Comparison of ENCODE assay signal across 8 mouse cellular contexts in genomic region chr4:132747664-132748259, GRCm38 (mm10). TPM values are rescaled to one million over a fixed set of nuclear protein-coding genes. Genes with fewer than 3 reads are reported as not detected.
A peak's percentile ranks its signal among the peaks of the same experiment; 100 is the strongest.
DNase-seq lines count a peak whose midpoint lies in the region; ATAC-seq and TF ChIP-seq lines count a peak whose summit lies in the region.

No protein-coding gene starts in this region.

- H3K27me3 ChIP-seq in heart, embryonic 11.5 days (ENCODE audit: control insufficient read depth, insufficient read depth, low read length) = no peaks in the 10 kb centered on the region

- H3K9ac ChIP-seq in heart, embryonic 11.5 days (ENCODE audit: low read depth, low read length) = 0 out of 2 replicates have a peak overlapping the region, but pooled peaks have one; percentile 16

- H3K9me3 ChIP-seq in heart, embryonic 11.5 days (replicated peaks; ENCODE audit: control insufficient read depth, low read length) = no peaks in the 10 kb centered on the region

- H3K4me2 ChIP-seq in heart, embryonic 11.5 days = no peak overlapping the region

- H3K36me3 ChIP-seq in heart, embryonic 11.5 days (ENCODE audit: control insufficient read depth, insufficient read depth, low read length) = no peaks in the 10 kb centered on the region

- 36% methylated on average over 9 of the region's 9 CpGs for WGBS in heart, embryonic 11.5 days (ENCODE audit: insufficient replicate concordance)

- peak overlapping the region; percentile 77 for H3K27ac ChIP-seq in layer of hippocampus, adult 2 months
- 0 out of 2 replicates have a peak overlapping the region, but pooled peaks have one; percentile 10 for H3K27ac ChIP-seq in heart, embryonic 11.5 days (ENCODE audit: low read depth, low read length)

- peaks cover 3% of the 10 kb centered on the region; the same call in 1 of the 2 replicates for H3K4me1 ChIP-seq in heart, embryonic 11.5 days (ENCODE audit: control insufficient read depth, insufficient read depth, low read length)

- ATAC-seq in heart, embryonic 11.5 days (replicated peaks; ENCODE audit: insufficient number of reproducible peaks, low FRiP score, low TSS enrichment) = no peak
- ATAC-seq in megakaryocyte progenitor cell, adult 5-6 weeks (replicated peaks; ENCODE audit: poor library complexity) = peak; percentile 81

- H3K4me3 ChIP-seq in layer of hippocampus, adult 2 months = peak overlapping the region; percentile 30; the same call in 1 of the 2 replicates
- H3K4me3 ChIP-seq in heart, embryonic 11.5 days (ENCODE audit: low read depth, low read length) = no peak overlapping the region

- TF ChIP-seq CTCF in layer of hippocampus, adult 2 months (conservative IDR thresholded peaks at IDR 0.05) = no peak

- no peak for DNase-seq in layer of hippocampus, adult 2 months (ENCODE audit: low spot score in 2 of 2)
- DNase-seq in layer of hippocampus, postnatal 14 days (ENCODE audit: low spot score in 2 of 2) = no peak
- peak; percentile 48 to 72 for DNase-seq in kidney, postnatal 25 days
- no peak for DNase-seq in c-Kit-positive CD71-positive TER-119-positive erythroid progenitor cells, embryonic 14.5 days (ENCODE audit: low spot score)
- no peak for DNase-seq in cerebellum, postnatal 4 days (ENCODE audit: low spot score in 2 of 2)
- DNase-seq in left cerebral cortex, adult 9 months (ENCODE audit: low spot score in 2 of 2) = no peak

RNA-seq across cellular contexts. Expression of gene Smpdl3b, which starts 9.3 kb away (rescaled TPM):
- 1 to 10 TPM; 3.6 to 4.5 TPM for total RNA-seq in layer of hippocampus, adult 2 months (2021)
- total RNA-seq in layer of hippocampus, postnatal 14 days (2021) = 1 to 10 TPM; 1.0 to 1.2 TPM
- polyA plus RNA-seq in heart, embryonic 11.5 days (2014; fragmentation: Nextera tagmentation; extraction: Ambion mirVana) = 6.3 and 8.6 TPM in 2 replicates
- 0.07 TPM in 1 of 2 replicates, not detected in the other for total RNA-seq in megakaryocyte progenitor cell, adult 5-6 weeks (2015)
- 0.33 TPM in 1 of 2 replicates, not detected in the other for total RNA-seq in megakaryocyte progenitor cell, adult 5-6 weeks (2017)

RNA-seq across cellular contexts. Expression of gene Xkr8, which starts 15.4 kb away (rescaled TPM):
- total RNA-seq in layer of hippocampus, adult 2 months (2021) = 1 to 10 TPM; 3.1 to 3.6 TPM
- 1 to 10 TPM; 1.7 to 2.3 TPM for total RNA-seq in layer of hippocampus, postnatal 14 days (2021)
- polyA plus RNA-seq in heart, embryonic 11.5 days (2014; fragmentation: Nextera tagmentation; extraction: Ambion mirVana) = 6.1 and 7.2 TPM in 2 replicates
- total RNA-seq in megakaryocyte progenitor cell, adult 5-6 weeks (2015) = 2.6 and 3.9 TPM in 2 replicates
- total RNA-seq in megakaryocyte progenitor cell, adult 5-6 weeks (2017) = 3.4 and 4.8 TPM in 2 replicates

RNA-seq across cellular contexts. Expression of gene Rpa2, which starts 20.4 kb away (rescaled TPM):
- 10 to 100 TPM; 11.9 to 16.0 TPM for total RNA-seq in layer of hippocampus, adult 2 months (2021)
- total RNA-seq in layer of hippocampus, postnatal 14 days (2021) = 10 to 100 TPM; 11.6 to 13.4 TPM
- polyA plus RNA-seq in heart, embryonic 11.5 days (2014; fragmentation: Nextera tagmentation; extraction: Ambion mirVana) = 94.8 and 95.1 TPM in 2 replicates
- total RNA-seq in megakaryocyte progenitor cell, adult 5-6 weeks (2015) = 62.3 and 65.5 TPM in 2 replicates
- total RNA-seq in megakaryocyte progenitor cell, adult 5-6 weeks (2017) = 56.2 and 68.4 TPM in 2 replicates

RNA-seq across cellular contexts. Expression of gene Themis2, which starts 48.4 kb away (rescaled TPM):
- total RNA-seq in layer of hippocampus, adult 2 months (2021) = under 1 TPM; 0.54 to 0.77 TPM
- under 1 TPM; 0.53 to 0.55 TPM for total RNA-seq in layer of hippocampus, postnatal 14 days (2021)
- 0.29 and 0.59 TPM in 2 replicates for polyA plus RNA-seq in heart, embryonic 11.5 days (2014; fragmentation: Nextera tagmentation; extraction: Ambion mirVana)
- 27.5 and 35.0 TPM in 2 replicates for total RNA-seq in megakaryocyte progenitor cell, adult 5-6 weeks (2015)
- total RNA-seq in megakaryocyte progenitor cell, adult 5-6 weeks (2017) = 18.9 and 23.6 TPM in 2 replicates

Comparison
In these comparisons a context has a peak if more than half of its experiments do, and no peak if none do; other contexts are left out.
1. DNase-seq: peak in kidney, postnatal 25 days (2 of 2); none in layer of hippocampus, adult 2 months (0 of 2), layer of hippocampus, postnatal 14 days (0 of 2), c-Kit-positive CD71-positive TER-119-positive erythroid progenitor cells, embryonic 14.5 days (single experiment), cerebellum, postnatal 4 days (0 of 2) and left cerebral cortex, adult 9 months (0 of 2).